Mouse (Mus musculus) left cerebral cortex, postnatal 36 days (tissue): ENCODE data around the gene F930015N05Rik. TPM values are rescaled to one million over a fixed set of nuclear protein-coding genes. Genes with fewer than 3 reads are reported as not detected.

Experiments used
- DNase-seq, 2 experiments: peaks; one replicate each; pipeline ENCODE4 v3.0.0; 2021 to 2022; ENCODE audit warnings: low spot score in 2 of 2, mixed read lengths in 1 of 2
- intact Hi-C: fragments of 180-260 bp; cut with DNase I; formaldehyde crosslinking; loops from one replicate; pipeline ENCODE4 v1.15.1; 2025
- total RNA-seq, 2 experiments: library from RNA; stranded (reverse); gene quantifications; 2 replicates each; pipeline ENCODE4 v1.2.3; 2021

The F930015N05Rik gene
- under 1 TPM; 0.79 to 0.91 TPM for total RNA-seq

- intact Hi-C loops: loop anchor here (5.0 to 10.0 kb wide), 2 partner anchors 362 to 1034 kb away; partner anchors contain the start of gene Cox10
- DNase-seq: no peak
Measured at GRCm38 (mm10) chr11:64436412-64436727, at the start of gene F930015N05Rik. F930015N05Rik (minus strand) TSS chr11:64436653.

GRCm38 (mm10) chr11:64481445-64481844 lies 45.0 kb upstream of the F930015N05Rik start:
- intact Hi-C loops: no loop called here
- DNase-seq: no peak

- DNase-seq: no peak
- intact Hi-C loops: no loop called here
Measured at GRCm38 (mm10) chr11:64473679-64474078, 37.2 kb upstream of the F930015N05Rik start.

- intact Hi-C loops: no loop called here
- DNase-seq: no peak
Measured at GRCm38 (mm10) chr11:64470689-64471088, 34.2 kb upstream of the F930015N05Rik start.

GRCm38 (mm10) chr11:64468737-64469136 lies 32.3 kb upstream of the F930015N05Rik start:
- intact Hi-C loops: no loop called here
- DNase-seq: no peak

GRCm38 (mm10) chr11:64461746-64462145 lies 25.3 kb upstream of the F930015N05Rik start:
- DNase-seq: no peak
- intact Hi-C loops: no loop called here

- intact Hi-C loops: loop anchor here (10.0 kb wide), 1 partner anchor 516 kb away; no protein-coding TSS in a partner anchor
- no peak for DNase-seq
Measured at GRCm38 (mm10) chr11:64448586-64449315, 12.3 kb upstream of the F930015N05Rik start.

- DNase-seq: no peak
- intact Hi-C loops: loop anchor here (10.0 kb wide), 1 partner anchor 520 kb away; no protein-coding TSS in a partner anchor
Measured at GRCm38 (mm10) chr11:64445227-64445626, 8.8 kb upstream of the F930015N05Rik start.

GRCm38 (mm10) chr11:64442701-64443100 lies 6.2 kb upstream of the F930015N05Rik start:
- no peak for DNase-seq
- intact Hi-C loops: loop anchor here (2.0 to 10.0 kb wide), 2 partner anchors 522 kb away; no protein-coding TSS in a partner anchor

GRCm38 (mm10) chr11:64442119-64442518 lies 5.7 kb upstream of the F930015N05Rik start:
- intact Hi-C loops: loop anchor here (2.0 to 10.0 kb wide), 2 partner anchors 521 to 523 kb away; no protein-coding TSS in a partner anchor
- peak in 1 of 2 experiments; percentile 9 for DNase-seq

- DNase-seq: no peak
- intact Hi-C loops: loop anchor here (5.0 to 10.0 kb wide), 2 partner anchors 364 to 1037 kb away; partner anchors contain the start of gene Cox10
Measured at GRCm38 (mm10) chr11:64438909-64439308, 2.5 kb upstream of the F930015N05Rik start.

- intact Hi-C loops: loop anchor here (5.0 to 10.0 kb wide), 2 partner anchors 363 to 1035 kb away; partner anchors contain the start of gene Cox10
- DNase-seq: no peak
Measured at GRCm38 (mm10) chr11:64437721-64438120, 1.3 kb upstream of the F930015N05Rik start.

- intact Hi-C loops: loop anchor here (5.0 to 10.0 kb wide), 2 partner anchors 362 to 1035 kb away; partner anchors contain the start of gene Cox10
Measured at GRCm38 (mm10) chr11:64436791-64437298, 392 bp upstream of the F930015N05Rik start.

GRCm38 (mm10) chr11:64435546-64436411 lies 674 bp downstream of the F930015N05Rik start:
- peak; percentile 17 to 25 for DNase-seq
- intact Hi-C loops: loop anchor here (5.0 to 10.0 kb wide), 2 partner anchors 361 to 1033 kb away; partner anchors contain the start of gene Cox10

More at GRCm38 (mm10) chr11:64436791-64437298, 392 bp upstream of the F930015N05Rik start:
- DNase-seq: no peak

GRCm38 (mm10) chr11:64434611-64435545 lies 1.6 kb downstream of the F930015N05Rik start, which contains the start of gene Hs3st3a1:
Hs3st3a1 (plus strand) TSS chr11:64435332.
- intact Hi-C loops: loop anchor here (5.0 to 10.0 kb wide), 2 partner anchors 360 to 1033 kb away; partner anchors contain the start of gene Cox10
- DNase-seq: peak in 1 of 2 experiments; percentile 13

- intact Hi-C loops: no loop called here
- no peak for DNase-seq
Measured at GRCm38 (mm10) chr11:64418969-64419368, 17.5 kb downstream of the F930015N05Rik start.

GRCm38 (mm10) chr11:64400534-64401093 lies 35.8 kb downstream of the F930015N05Rik start:
- DNase-seq: no peak
- intact Hi-C loops: no loop called here

GRCm38 (mm10) chr11:64397612-64398011 lies 38.8 kb downstream of the F930015N05Rik start:
- intact Hi-C loops: no loop called here
- DNase-seq: no peak
